Mouse (Mus musculus): Measurements from ENCODE around the gene Pex10.

Pex10 gene

GRCm38 (mm10) chr4:155094565-155094964 is 27.7 kb downstream of the Pex10 start:
- peak; percentile 52 for DNase-seq

- DNase-seq, result peak; percentile 91
Measured at GRCm38 (mm10) chr4:155095238-155095900, 28.6 kb downstream of the Pex10 start.

- no peak for DNase-seq
Measured at GRCm38 (mm10) chr4:155095967-155096366, 29.2 kb downstream of the Pex10 start.

GRCm38 (mm10) chr4:155097452-155097851 is 30.6 kb downstream of the Pex10 start:
- DNase-seq, result no peak

- DNase-seq, result no peak
Measured at GRCm38 (mm10) chr4:155098572-155098971, 31.8 kb downstream of the Pex10 start.

- no peak for DNase-seq
Measured at GRCm38 (mm10) chr4:155107886-155108285, 41.1 kb downstream of the Pex10 start.

GRCm38 (mm10) chr4:155109471-155109870 is 42.7 kb downstream of the Pex10 start:
- no peak for DNase-seq

GRCm38 (mm10) chr4:155113766-155114410 is 47.1 kb downstream of the Pex10 start:
- DNase-seq, result peak; percentile 29

- DNase-seq, result no peak
Measured at GRCm38 (mm10) chr4:155116607-155117006, 49.8 kb downstream of the Pex10 start.

- no peak for DNase-seq
Measured at GRCm38 (mm10) chr4:155117396-155117978, 50.7 kb downstream of the Pex10 start.

GRCm38 (mm10) chr4:155118278-155118677 is 51.5 kb downstream of the Pex10 start:
- no peak for DNase-seq

GRCm38 (mm10) chr4:155120038-155120437 is 53.2 kb downstream of the Pex10 start:
- DNase-seq, result no peak

- DNase-seq, result no peak
Measured at GRCm38 (mm10) chr4:155120583-155120982, 53.8 kb downstream of the Pex10 start.

GRCm38 (mm10) chr4:155121222-155121621 is 54.4 kb downstream of the Pex10 start:
- no peak for DNase-seq

Measured in kidney, adult 9 months (tissue).